Mouse (Mus musculus): ENCODE measurements around the gene Arhgap32.
"Not testable (repeated sequence)": the region's sequence is repeated elsewhere in the genome, so short reads cannot be mapped to it uniquely, and the experiment has no call there.

Arhgap32 gene

DNA sequence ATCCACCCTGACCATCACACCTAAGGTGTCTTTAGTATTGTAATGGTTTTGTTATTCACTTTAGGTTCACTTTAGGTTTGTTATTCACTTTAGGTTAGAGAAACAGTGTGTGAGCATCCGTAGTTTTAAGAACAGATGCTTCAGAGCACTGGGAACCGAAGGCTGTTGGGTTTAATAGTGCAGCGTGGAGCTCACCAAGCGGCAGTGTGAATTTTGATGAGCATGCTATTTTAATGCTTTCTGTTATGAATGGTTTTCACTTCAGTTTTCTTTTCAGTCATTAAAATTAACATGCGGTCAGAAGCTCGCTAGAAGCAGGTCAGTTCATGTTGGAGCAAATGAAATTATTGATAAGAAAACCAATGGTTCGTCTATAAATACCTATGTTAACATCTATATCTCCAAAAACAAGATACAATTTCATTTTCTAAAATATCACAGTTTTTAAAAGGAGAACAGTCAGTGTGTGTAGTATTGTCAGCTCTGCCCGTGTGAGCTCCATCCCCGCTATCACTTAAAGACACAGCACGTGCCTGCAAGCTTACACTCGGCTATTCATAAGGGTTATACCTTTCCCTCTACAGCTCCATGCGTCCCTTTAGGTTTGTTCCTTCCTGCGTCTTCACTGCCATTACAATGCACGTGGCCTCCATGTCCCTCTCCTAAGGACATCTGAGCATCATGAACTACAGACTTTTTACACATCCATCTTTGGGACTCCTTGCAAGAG, 21.9 kb downstream of the Arhgap32 start:
- DNase-seq (ENCODE audit: low read depth) = no peak

DNA sequence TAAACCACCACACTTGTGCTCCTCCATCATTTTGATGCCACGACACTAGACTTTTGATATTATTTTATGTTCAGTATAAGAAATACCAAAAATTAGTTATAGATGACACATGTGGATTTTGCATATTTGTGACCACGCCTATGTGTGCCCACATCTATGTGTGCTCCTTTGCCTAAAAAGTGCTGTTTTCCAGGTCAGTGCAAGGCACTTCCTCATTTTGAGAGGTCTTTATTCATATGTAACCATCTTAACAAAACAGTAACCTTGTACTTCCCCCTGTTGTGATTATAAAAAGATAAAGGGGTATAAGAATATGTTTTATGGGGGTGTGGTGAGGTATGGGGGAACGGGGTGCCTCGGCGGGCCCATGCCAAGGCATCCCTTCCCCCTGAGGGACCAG, 22.7 kb downstream of the Arhgap32 start:
- no peak for DNase-seq (ENCODE audit: low read depth)

DNA sequence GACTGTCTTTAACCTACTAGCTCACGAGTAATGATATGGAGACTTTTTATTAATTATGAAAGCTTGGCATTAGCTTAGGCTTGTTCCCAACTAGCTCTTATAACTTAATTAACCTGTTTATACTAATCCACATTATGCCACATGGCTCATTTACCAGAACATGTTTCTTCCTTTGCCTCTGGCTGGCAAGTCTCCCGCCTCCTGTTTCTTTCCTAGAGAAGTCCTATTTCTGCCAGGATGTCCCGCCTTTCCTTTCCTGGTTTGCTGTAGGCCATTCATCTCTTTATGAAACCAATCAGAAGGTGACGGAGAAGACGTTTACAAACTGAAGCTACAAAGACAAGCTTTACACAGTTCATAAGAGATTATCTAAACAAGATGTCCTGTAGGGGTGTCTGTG, 23.7 kb downstream of the Arhgap32 start:
- no peak for DNase-seq (ENCODE audit: low read depth)

DNA sequence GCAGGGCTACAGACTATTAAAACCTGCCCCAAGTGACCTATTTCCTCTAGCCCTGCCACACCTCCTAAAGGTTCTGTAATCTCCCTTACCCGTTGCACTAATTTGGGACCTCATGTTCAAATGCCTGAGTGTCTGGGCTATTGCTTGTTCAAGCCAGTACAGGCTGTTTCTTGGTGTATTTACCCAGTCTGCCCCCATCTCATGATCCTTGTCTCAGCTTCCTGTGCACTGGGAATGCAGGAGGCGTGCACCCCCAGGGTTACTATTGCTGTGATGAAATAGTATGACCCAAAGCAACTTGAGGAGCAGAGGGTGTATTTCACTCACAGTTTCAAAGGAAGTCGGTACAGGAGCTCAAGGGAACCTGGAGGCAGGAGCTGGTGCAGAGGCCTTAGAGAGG, 26.9 kb downstream of the Arhgap32 start:
- DNase-seq (ENCODE audit: low read depth) = no peak

DNA sequence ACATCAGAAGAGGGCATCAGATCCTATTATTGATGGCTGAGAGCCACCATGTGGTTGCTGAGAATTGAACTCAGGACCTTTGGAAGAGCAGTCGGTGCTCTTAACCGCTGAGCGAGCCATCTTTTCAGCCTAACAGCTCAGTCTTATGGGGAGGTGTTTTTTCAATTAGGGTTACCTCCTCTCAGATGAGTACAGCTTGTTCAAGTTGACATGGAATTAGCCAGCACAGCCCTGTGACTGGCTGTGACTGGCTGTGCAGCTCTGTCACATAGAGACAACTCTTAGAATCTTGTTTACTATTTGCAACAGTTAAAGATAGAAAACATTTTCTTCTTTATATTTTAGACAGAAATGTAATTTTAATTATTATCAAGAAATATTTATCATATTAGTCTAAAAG, 27.5 kb downstream of the Arhgap32 start:
- DNase-seq (ENCODE audit: low read depth) = no peak

DNA sequence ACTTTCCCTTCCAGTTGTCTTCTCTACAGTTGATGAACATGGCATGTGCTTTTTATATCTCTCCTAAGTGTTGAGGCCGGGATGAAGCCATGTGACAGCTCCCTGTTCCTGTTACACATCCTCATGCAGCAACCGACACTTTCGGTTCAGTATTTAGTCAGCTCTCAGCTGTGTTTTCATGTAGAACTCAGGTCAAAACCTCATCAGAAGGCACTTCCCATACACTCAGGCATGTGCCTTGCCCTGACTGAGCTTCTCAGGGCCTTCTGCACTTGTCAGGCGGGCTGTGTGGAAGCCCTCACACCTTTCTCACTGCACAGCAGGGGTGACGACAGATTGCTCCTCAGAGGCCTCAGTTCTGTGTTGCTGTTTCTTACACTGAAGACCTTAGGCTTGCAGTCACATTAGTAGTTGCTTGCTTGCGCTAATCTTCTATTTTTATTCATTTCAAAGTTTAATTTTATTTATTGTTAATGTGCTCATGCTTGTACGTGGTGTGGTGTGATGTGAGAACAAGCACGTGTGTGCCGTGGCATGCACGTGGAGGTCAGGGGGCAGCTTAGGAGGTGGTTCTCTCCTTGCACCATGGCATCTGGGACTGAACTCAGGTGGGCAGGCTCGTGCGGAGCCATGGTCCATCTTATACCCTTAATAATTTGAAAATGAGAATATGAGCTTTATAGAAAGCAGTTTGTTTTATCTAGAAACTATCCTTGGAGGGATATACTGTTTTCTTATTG, 30.5 kb downstream of the Arhgap32 start:
- no peak for DNase-seq (ENCODE audit: low read depth)

DNA sequence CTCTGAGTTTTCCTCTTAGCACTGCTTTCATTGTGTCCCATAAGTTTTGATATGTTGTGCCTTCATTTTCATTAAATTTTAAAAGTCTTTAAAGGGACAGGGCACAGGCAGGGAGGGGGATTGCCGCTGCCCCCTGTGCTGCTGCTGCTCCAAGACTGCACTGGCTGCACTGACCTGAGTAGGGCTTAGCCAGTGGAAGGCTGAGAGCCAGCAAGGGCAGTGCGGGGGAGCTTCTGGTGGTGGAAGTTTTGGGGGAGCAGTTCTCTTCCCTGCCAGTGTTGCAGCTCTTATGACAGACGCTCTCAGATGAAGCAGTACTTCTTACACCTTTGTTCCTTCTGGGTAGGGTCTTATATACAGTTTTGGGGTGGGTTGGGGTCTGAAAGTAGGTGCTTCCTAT, 33.3 kb downstream of the Arhgap32 start:
- DNase-seq (ENCODE audit: low read depth) = no peak

DNA sequence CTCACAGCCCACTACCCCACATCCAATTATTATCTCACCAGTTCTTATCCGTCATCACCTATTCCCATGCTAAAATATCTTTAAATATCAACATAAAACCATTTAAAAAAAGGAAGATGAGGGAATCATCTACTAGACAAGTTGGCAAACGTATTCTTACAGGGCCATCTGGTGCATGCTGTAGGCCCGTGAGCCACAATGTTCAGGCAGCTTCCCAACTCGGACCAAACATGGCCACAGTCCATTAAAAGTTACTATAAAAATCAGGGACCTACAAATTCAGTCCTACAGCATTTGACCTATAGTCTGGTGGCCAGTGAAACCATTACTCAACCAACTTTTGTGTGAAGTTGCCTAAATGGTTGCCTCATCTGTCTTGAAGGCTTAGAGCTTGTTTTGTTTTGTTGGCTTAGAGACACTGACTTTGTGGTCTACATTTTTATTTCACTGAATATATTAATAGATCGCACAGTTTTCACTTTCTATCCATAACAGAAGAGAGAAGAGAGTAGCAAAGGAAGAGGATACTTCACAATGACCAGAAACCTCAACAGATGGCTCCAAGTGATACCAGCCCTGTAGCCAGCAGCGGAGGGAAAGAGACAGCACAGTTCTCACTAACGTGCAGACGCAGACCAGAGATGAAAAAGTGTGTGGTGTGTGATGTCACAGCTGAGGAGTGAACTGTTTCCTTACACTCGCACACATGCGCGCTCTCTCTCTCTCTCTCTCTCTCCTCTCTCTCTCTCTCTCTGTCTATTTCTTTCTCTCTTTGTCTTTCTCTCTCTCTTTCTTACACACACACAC, 34.1 kb downstream of the Arhgap32 start:
- peak; percentile 16 for DNase-seq (ENCODE audit: low read depth)

DNA sequence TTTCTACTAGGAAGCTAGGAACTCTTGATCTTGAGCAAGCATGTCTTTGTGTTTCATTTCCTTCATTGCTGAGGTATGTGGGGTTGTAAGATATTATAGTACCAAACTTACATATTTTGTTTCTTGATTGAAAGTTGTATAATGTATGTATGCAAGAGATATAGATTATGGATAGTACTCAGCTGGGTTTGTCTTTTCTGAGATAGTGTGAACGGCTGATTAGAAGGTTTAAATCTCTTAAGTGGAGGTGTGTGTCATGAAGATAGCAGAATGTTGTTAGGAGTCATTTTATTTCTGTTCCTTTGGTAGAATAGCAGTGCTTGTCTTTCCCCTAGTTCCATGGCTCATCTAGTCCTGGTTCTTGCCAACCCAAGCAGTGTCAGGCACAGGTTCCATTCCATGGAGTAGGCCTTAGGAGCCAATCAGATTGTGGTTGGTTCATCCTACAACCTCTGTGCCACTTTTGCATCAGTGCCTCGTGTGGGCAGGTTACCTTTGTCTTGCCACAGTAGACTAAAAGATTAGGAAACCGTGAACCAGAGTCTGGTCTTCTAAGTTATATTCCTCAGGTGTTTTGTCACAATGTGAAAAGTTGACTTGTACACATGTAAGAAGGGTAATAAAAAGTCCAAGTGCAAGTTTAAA, 38.9 kb downstream of the Arhgap32 start:
- DNase-seq (ENCODE audit: low read depth) = no peak

DNA sequence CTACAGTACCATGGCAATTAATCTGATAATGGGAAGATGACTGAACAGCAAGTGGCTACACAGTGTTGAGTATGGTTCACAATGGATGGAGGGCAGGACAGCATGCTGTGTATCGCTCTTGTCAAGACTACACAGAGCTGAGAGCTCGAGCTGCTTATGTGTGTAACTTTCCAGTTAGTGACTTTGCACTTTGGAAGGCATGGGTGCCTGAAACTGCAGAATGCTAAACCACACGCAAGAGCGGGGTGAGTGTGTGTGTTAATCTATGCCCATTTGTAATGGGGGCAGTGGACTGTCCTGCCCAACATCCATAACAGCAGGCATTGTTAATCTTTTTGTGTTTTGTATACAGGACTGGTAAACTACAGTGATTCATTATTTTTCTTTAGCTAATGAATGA, 40.8 kb downstream of the Arhgap32 start:
- no peak for DNase-seq (ENCODE audit: low read depth)

DNA sequence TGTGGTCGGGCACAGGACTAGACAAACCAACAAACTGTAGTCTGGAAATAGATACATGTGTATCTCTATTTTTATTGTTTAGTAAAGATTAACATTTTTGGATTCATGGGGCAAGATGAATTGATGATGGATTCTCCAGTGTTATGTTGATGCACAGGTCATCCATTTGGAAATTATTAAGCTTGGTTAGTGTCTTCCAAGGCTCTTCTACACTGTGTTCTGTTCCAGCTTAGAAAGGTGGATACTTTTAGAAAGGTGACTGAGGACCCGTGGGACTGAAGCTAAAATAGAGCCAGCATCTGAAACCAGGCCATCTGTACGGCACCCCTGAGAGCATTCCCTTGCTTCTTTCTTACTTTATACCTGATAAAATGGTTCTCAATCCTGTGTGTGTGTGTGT, 41.3 kb downstream of the Arhgap32 start:
- DNase-seq (ENCODE audit: low read depth) = no peak

DNA sequence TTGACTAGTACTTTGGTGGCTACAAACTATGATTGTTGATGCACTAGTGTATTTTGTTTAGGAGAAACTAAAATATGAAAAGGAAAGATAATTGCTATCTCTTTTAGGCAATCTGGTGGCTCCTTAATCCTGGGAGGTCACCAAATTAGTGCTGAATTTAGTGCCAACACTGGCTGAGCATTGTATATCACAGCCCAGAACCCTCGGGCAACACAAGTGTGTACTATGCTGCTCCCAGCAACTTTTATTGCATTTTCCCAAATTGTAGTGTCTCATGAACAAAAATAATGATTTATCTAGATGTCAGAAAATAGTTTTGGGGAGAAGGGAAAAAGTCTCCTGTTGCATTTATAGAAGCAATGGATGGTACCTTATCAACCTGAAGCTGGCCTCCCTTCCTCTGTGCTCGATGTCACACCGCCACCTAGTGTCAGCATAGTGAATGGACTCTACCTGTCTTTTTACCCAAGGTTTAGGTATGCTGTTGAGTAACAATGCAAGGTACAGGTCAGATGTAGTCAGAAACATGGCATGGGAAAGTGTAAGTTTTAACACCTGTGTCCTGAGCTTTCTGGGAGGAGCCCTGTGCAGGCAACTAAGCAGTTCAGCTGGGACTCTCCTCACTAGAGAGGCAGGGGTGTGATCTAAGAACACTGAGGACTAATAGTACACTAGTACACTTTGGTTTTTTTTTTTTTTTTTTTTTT, 43.1 kb downstream of the Arhgap32 start:
- DNase-seq (ENCODE audit: low read depth) = peak; percentile 73

DNA sequence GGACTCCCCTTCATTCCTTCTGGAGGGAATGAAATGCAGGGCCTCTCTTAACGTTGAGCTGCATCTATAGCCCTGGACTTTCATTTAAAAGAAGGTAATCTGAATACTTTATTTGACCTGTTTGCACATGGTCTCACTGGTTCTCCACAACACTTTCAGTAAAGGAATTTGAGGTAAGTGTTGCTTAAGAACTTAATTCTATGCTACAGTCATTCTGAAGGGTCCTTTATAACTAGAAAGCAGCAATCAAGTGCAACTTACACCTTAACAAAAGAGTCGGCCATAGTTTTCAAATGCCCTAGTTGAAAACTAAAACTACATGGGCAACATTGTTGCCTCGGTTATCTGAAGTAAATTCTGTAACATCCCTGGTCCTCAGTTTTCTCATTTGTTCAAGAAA, 43.8 kb downstream of the Arhgap32 start:
- no peak for DNase-seq (ENCODE audit: low read depth)

DNA sequence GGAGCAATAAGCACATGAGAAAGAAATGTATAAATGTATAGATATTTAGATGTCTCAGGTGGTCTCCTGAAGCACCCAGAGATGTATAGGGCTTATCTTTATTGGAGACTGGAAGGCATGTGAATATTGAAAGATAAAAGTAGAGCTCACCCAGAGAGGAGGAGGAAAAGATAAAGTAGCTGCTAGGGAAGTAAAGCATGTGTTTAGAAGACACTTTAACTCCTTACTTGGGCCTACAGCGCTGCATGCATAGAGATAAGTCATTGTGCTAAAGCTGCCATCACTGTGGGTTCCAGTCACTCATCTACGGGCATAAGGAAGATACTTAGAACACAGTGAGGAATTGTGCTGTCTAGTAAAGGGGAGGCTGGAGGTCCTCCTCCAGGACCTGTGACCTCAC, 46.9 kb downstream of the Arhgap32 start:
- no peak for DNase-seq (ENCODE audit: low read depth)

DNA sequence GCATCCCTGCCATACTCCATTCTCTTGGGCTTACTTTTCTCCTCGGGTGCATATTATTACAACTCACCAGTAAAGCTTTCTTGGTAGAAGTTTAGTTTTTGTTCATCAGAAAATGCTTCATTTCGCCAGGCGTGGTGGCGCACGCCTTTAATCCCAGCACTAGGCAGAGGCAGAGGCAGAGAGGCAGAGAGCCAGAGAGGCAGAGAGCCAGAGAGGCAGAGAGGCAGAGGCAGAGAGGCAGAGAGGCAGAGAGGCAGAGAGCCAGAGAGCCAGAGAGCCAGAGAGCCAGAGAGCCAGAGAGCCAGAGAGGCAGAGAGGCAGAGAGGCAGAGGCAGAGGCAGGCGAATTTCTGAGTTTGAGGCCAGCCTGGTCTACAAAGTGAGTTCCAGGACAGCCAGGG, 47.9 kb downstream of the Arhgap32 start:
- not testable (repeated sequence) for DNase-seq (ENCODE audit: low read depth)

DNA sequence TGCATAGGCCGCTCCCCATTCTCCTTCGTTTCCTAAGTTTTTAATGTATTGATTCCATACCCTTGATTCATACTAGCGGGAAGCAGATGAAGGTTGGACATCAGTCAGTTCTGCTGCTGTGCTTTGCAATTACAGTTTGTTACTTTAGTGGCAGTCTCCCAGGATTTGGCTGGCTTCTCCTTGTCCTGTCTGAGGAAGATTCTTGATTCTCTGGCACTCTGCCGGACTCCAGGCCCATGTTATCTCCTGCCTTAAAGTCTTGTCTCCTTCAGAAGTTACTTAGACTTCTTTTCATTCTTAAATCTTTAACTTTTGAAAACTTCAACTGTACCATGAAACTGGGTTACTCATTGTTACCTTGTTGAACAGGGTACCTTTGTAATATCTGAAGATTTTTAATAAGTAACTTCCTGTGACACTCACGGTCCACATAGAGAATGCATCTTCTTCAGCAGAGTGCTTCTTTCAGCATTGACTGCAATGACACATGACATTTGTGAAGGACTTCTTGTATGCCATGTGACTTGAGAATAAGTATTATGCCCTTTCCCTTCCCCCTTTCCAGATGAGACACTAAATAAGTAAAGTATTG, 52.7 kb downstream of the Arhgap32 start:
- no peak for DNase-seq (ENCODE audit: low read depth)

DNA sequence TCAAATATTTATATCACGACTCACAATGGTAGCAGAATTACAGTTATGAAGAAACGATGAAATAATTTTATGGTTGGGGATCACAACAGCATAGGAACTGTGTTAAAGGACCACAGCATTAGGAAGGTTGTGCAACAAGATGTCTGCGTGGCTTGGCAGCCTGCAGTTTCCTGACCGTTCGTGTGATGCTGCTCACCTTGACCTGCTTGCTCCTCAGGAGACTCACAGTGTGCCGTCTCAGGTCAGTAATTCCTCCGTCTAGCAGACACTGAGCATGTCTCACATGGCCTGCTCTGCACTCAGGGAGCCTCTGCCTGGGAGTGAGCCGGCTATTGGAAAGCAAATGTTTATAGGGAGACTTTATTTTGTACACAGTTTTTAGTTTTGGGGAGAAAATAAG, 54.8 kb downstream of the Arhgap32 start:
- DNase-seq (ENCODE audit: low read depth) = no peak

DNA sequence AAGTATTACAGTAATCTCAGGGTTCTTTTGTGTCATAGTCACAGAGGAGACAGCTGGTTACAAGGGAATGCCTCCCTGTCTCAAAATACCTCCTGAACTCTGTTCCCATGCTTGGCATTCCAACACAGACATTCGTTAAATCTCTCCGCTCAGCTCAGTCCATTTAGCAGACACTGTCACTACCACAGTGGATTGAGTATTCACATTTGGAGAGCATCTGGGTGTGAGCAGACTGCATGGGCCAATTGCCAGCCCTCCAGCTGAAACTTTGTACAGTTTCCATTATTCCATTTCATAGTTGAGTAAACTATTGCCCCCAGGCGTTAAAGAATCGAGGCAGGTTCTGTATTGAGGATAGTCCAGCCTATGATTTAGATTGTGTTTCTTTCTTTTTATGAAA, 60.7 kb downstream of the Arhgap32 start:
- DNase-seq (ENCODE audit: low read depth) = no peak

DNA sequence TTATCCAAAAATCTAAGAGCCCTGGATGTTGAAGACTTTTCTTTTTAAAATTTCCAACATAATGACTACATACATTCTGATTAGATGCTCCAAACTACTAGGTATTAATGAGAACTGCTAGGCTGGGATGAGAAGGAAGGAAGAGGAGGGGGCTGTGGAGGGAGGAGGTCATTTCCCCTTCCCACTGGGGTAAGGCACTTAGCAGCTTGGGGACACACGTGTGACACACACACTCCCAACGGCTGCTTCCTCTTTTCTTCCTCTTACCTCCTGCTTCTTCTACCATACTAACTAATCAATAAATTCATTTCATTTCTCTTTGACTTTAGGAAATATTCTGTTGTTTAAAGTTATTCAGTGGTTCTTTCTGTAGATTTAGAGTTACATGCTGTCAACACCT, 65.2 kb downstream of the Arhgap32 start:
- no peak for DNase-seq (ENCODE audit: low read depth)

DNA sequence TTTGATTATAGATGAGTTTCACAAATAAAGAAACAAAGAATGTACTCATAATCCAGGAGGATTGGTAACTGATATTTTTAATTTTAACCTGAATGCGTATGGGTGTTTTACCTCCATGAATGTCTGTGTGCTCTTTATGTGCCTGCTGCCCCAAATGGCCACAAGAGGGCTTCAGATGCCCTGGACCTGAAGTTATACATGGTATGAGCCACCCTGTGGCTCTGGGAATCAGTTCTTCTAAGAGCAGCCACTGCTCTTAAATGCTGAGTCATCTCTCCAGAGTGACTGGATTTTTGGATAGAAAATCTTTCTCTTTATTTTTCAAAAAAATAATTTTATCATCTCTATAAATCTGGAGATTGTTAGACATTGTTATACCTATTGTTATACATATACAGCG, 70.6 kb downstream of the Arhgap32 start:
- peak; percentile 8 for DNase-seq (ENCODE audit: low read depth)

DNA sequence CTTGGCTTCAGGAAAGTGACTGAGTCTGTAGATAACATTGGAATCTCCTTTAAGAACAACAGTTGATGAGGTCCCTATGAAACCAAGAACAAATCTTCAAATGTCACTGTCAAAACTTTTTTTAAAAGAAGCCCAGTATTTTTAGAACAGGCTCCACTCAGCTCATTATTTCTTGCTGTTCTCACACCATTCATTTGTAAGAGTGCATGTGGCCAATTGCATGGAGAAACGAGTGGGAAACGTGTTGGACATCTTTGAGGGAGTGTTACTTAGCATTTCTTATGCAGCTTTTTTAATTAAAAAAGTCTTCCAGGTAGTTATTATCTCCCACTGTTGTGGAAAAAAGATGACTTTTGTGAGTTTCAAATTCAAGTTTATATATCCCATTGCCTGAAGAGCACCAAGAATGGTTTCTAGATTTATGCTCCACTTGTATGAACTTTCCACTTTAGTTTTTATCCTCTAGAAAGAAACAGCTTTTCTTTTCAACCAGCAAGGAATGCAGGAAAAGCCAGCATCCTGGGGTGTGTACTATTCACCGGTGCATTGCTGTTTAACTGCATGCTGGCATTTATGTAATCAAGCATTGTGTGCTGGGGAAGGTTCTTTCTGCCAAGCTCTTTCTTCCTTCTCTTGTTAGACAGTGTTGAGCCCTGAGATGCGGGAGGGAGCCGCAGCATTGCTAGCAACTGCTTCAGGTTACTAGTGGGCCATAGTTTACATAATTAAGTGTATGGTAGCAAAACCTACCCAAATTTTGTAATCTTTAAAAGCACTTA, 76.5 kb downstream of the Arhgap32 start:
- no peak for DNase-seq (ENCODE audit: low read depth)

Data from induced T-regulatory cell, adult 2 months (primary cell).